1 mouse cellular context compared by ENCODE assay signal in genomic region chr10:44450835-44451234, GRCm38 (mm10).
TF ChIP-seq lines count a peak whose summit lies in the region.

No protein-coding gene starts in this region.

TF ChIP-seq in CH12.LX, 34 proteins besides CTCF, POLR2A, EP300 and RAD21 (continued from another document):
- no peak for TF ChIP-seq KAT2A (IDR thresholded peaks at IDR 0.05; ENCODE audit: insufficient replicate concordance, low read length)
- 0 out of 2 replicates have a peak, but pooled peaks have one; percentile 55 for TF ChIP-seq CHD1 (IDR thresholded peaks at IDR 0.05; ENCODE audit: low read depth, low read length)
TF ChIP-seq in CH12.LX: peak in this region for 12.
